25 mouse cellular contexts compared by ENCODE assay signal in the genomic region with DNA sequence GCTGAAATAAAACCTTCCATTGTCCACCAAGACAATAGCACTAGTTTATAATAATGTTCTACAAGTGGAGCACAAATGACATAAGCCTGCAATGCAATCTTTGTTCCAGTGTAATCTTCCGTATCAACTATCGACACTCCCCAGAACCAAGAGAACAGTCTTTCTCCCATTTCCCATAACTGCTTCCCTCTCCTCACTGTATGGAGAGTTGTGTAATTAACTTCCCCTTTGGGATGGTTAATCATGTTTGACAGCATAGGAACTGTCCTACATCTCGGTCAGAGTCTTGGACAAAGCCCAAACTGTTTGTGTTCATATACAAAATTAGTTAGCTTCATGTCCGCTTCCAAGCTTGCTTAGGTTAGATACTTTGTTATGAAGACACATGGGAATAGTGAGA.
DNase-seq lines count a peak whose midpoint lies in the region; ATAC-seq and TF ChIP-seq lines count a peak whose summit lies in the region.
"Had no signal": no experiment of that assay in that cellular context is flagged by ENCODE, and none has a peak within 500 bp of the region (broad histone marks: within the 10 kb centered on the region; RNA-seq: fewer than 3 reads in every experiment).

No protein-coding gene starts in this region.

- DNase-seq in heart, adult 11 months, result peak; percentile 17
- DNase-seq in heart, adult 2 months, result no peak
- peak; percentile 45 for DNase-seq in lung, embryonic 14.5 days
- DNase-seq in lung, postnatal 10 days, result no peak
- DNase-seq in retina, postnatal 7 days (ENCODE audit: low read depth, low spot score), result peak; percentile 20
- DNase-seq: cerebellum, adult 18-20 months; cerebellum, postnatal 14 days; embryo, embryonic 11 days; forebrain, postnatal 0 days; gastrocnemius, postnatal 25 days; heart, postnatal 10 days; kidney, adult 8-10 months; kidney, postnatal 25 days; layer of hippocampus, postnatal 36 days; lung, adult 18-20 months; right cerebral cortex, postnatal 25 days; spleen, adult 18-20 months had no signal

- no peaks in the 10 kb centered on the region for H3K27me3 ChIP-seq in heart, adult 2 months (ENCODE audit: control insufficient read depth, insufficient read depth, low read length)
- H3K27me3 ChIP-seq in lung, embryonic 14.5 days (ENCODE audit: insufficient read depth, low read length), result no peaks in the 10 kb centered on the region
- H3K27me3 ChIP-seq in intestine, postnatal 0 days (replicated peaks; ENCODE audit: control insufficient read depth, insufficient read depth, low read length), result no peaks in the 10 kb centered on the region
- H3K27me3 ChIP-seq: embryonic facial prominence, embryonic 15.5 days; midbrain, embryonic 12.5 days had no signal

- H3K4me3 ChIP-seq in heart, adult 2 months, result no peak overlapping the region
- H3K4me3 ChIP-seq in lung, embryonic 14.5 days (ENCODE audit: low read depth, low read length), result no peak overlapping the region
- H3K4me3 ChIP-seq in intestine, postnatal 0 days (ENCODE audit: low read depth, low read length), result no peak overlapping the region
- H3K4me3 ChIP-seq: embryonic facial prominence, embryonic 15.5 days; layer of hippocampus, adult 2 months; midbrain, embryonic 12.5 days had no signal

- no peaks in the 10 kb centered on the region for H3K9me3 ChIP-seq in lung, embryonic 14.5 days (ENCODE audit: low read depth, low read length)
- H3K9me3 ChIP-seq in intestine, postnatal 0 days (ENCODE audit: control insufficient read depth), result no peaks in the 10 kb centered on the region
- H3K9me3 ChIP-seq: embryonic facial prominence, embryonic 15.5 days; midbrain, embryonic 12.5 days had no signal

- no peaks in the 10 kb centered on the region for H3K79me2 ChIP-seq in heart, adult 2 months (replicated peaks; ENCODE audit: control insufficient read depth, insufficient read depth, low read length)

- ATAC-seq in lung, embryonic 14.5 days (ENCODE audit: insufficient read depth), result no peak
- ATAC-seq in hematopoietic stem cell, adult 5-6 weeks (replicated peaks in 1 of 2; ENCODE audit: insufficient read depth in 1 of 2, low FRiP score in 2 of 2, low TSS enrichment in 1 of 2, low read depth in 1 of 2, poor library complexity in 2 of 2, severe bottlenecking in 2 of 2), result peak; percentile 36 to 59; a peak in 2 of 4 replicates
- ATAC-seq in intestine, postnatal 0 days, result no peak
- ATAC-seq: CD4-positive, CD25-positive, alpha-beta regulatory T cell, adult 4 months; forebrain, postnatal 0 days had no signal

- H3K9ac ChIP-seq in heart, adult 2 months (ENCODE audit: low read depth, low read length), result no peak overlapping the region
- no peak overlapping the region for H3K9ac ChIP-seq in lung, embryonic 14.5 days
- H3K9ac ChIP-seq in intestine, postnatal 0 days (ENCODE audit: low read depth, low read length), result no peak overlapping the region
- H3K9ac ChIP-seq: embryonic facial prominence, embryonic 15.5 days; forebrain, postnatal 0 days; midbrain, embryonic 12.5 days had no signal

- TF ChIP-seq CTCF in heart, adult 2 months (IDR thresholded peaks at IDR 0.05), result no peak
- TF ChIP-seq CTCF in lung, embryonic 14.5 days (IDR thresholded peaks at IDR 0.05; ENCODE audit: low read depth), result no peak
- no peak for TF ChIP-seq CTCF in intestine, postnatal 0 days (IDR thresholded peaks at IDR 0.05; ENCODE audit: low read depth)

- no peak for TF ChIP-seq POLR2A in heart, adult 2 months (IDR thresholded peaks at IDR 0.05; ENCODE audit: insufficient read depth, low read depth, low read length)

- H3K36me3 ChIP-seq in heart, adult 2 months (ENCODE audit: control insufficient read depth, insufficient read depth, low read length), result no peaks in the 10 kb centered on the region
- H3K36me3 ChIP-seq in lung, embryonic 14.5 days (ENCODE audit: insufficient read depth), result no peaks in the 10 kb centered on the region
- no peaks in the 10 kb centered on the region for H3K36me3 ChIP-seq in intestine, postnatal 0 days (ENCODE audit: control insufficient read depth, insufficient read depth)
- H3K36me3 ChIP-seq: embryonic facial prominence, embryonic 15.5 days; midbrain, embryonic 12.5 days had no signal

- TF ChIP-seq EP300 in heart, adult 2 months (IDR thresholded peaks at IDR 0.05; ENCODE audit: insufficient read depth, low read depth, low read length), result no peak

- no peak overlapping the region for H3K27ac ChIP-seq in heart, adult 2 months
- H3K27ac ChIP-seq in lung, embryonic 14.5 days (ENCODE audit: low read depth), result no peak overlapping the region
- H3K27ac ChIP-seq in intestine, postnatal 0 days (ENCODE audit: low read depth, low read length), result no peak overlapping the region
- H3K27ac ChIP-seq: embryonic facial prominence, embryonic 15.5 days; layer of hippocampus, adult 2 months; midbrain, embryonic 12.5 days had no signal

- intact Hi-C loops in heart, adult 2 months (cut with DNase I), result no loop called here

- H3K4me1 ChIP-seq in heart, adult 2 months (ENCODE audit: control insufficient read depth, insufficient read depth, low read length), result peaks cover 2% of the 10 kb centered on the region; the same call in 1 of the 2 replicates
- no peaks in the 10 kb centered on the region for H3K4me1 ChIP-seq in lung, embryonic 14.5 days (ENCODE audit: insufficient read depth)
- H3K4me1 ChIP-seq in intestine, postnatal 0 days (replicated peaks; ENCODE audit: control insufficient read depth, insufficient read depth, low read length), result no peaks in the 10 kb centered on the region
- H3K4me1 ChIP-seq: embryonic facial prominence, embryonic 15.5 days had no signal

- 59% methylated on average over 4 of the region's 4 CpGs for WGBS in heart, adult 2 months
- 58% methylated on average over 4 of the region's 4 CpGs for WGBS in lung, embryonic 14.5 days
- WGBS in intestine, postnatal 0 days, result 56% methylated on average over 4 of the region's 4 CpGs

- no peak overlapping the region for H3K4me2 ChIP-seq in lung, embryonic 14.5 days
- no peak overlapping the region for H3K4me2 ChIP-seq in intestine, postnatal 0 days (replicated peaks; ENCODE audit: low read depth)
- H3K4me2 ChIP-seq: embryonic facial prominence, embryonic 15.5 days; heart, embryonic 11.5 days; liver, embryonic 11.5 days; midbrain, embryonic 12.5 days had no signal

Comparison
In these comparisons a context has a peak if more than half of its experiments do, and no peak if none do; other contexts are left out.
1. DNase-seq: peak in heart, adult 11 months (single experiment), lung, embryonic 14.5 days (single experiment) and retina, postnatal 7 days (single experiment); none in heart, adult 2 months (0 of 2) and lung, postnatal 10 days (single experiment).
2. ATAC-seq: peak in hematopoietic stem cell, adult 5-6 weeks (2 of 2); none in lung, embryonic 14.5 days (single experiment) and intestine, postnatal 0 days (single experiment).